Mouse (Mus musculus) midbrain, embryonic 16.5 days (tissue): ENCODE data around the gene Kcna6. TPM values are rescaled to one million over a fixed set of nuclear protein-coding genes. Genes with fewer than 3 reads are reported as not detected.

Experiments
- ATAC-seq: fragments of 200-750 bp; cut with Nextera tagmentation; 2 replicates; pipeline ENCODE4 v1.8.0; 2017; ENCODE audit warnings: moderate TSS enrichment
- H3K27ac ChIP-seq: fragments of 300-500 bp; sonication (generic); 2 replicates; pipeline ENCODE4 v1.5.1; 2014; ENCODE audit warnings: mild to moderate bottlenecking, low read length, mixed read lengths
- H3K27me3 ChIP-seq: fragments of 300-500 bp; sonication (generic); 2 replicates; pipeline ENCODE4 v1.6.1; 2014; ENCODE audit warnings: low read depth, low read length, mixed read lengths; ENCODE audit not compliant: control insufficient read depth, insufficient read depth
- H3K36me3 ChIP-seq: fragments of 300-500 bp; sonication (generic); 2 replicates; pipeline ENCODE4 v1.6.1; 2014; ENCODE audit warnings: mild to moderate bottlenecking, low read length, moderate library complexity, mixed read lengths; ENCODE audit not compliant: control insufficient read depth, insufficient read depth
- H3K4me1 ChIP-seq: fragments of 300-500 bp; sonication (generic); 2 replicates; pipeline ENCODE4 v1.6.1; 2014; ENCODE audit warnings: mild to moderate bottlenecking, low read length, mixed read lengths; ENCODE audit not compliant: control insufficient read depth, insufficient read depth
- H3K4me2 ChIP-seq: fragments of 300-500 bp; sonication (generic); 2 replicates; pipeline ENCODE4 v1.6.1; 2014; ENCODE audit warnings: mild to moderate bottlenecking, low read length, mixed read lengths
- H3K4me3 ChIP-seq: fragments of 300-500 bp; sonication (generic); 2 replicates; pipeline ENCODE4 v1.5.1; 2014; ENCODE audit warnings: low read depth, mild to moderate bottlenecking, low read length, moderate library complexity, mixed read lengths
- H3K9ac ChIP-seq: fragments of 300-500 bp; sonication (generic); 2 replicates; pipeline ENCODE4 v1.6.1; 2014; ENCODE audit warnings: low read depth, low read length, mixed read lengths
- H3K9me3 ChIP-seq: fragments of 300-500 bp; sonication (generic); replicated peaks from 2 replicates; pipeline ENCODE4 v1.6.1; 2014; ENCODE audit warnings: mild to moderate bottlenecking, low read length, mixed read lengths; ENCODE audit not compliant: control insufficient read depth, poor library complexity, severe bottlenecking
- WGBS: fragments of 180-500 bp; shearing (Covaris S2); extraction: QIAGEN DNeasy Blood & Tissue Kit; methylation state at CpG from one replicate; pipeline ENCODE4 v1.1.7; 2014; 5-methylcytosine and 5-hydroxymethylcytosine counted together
- polyA plus RNA-seq: library from polyadenylated mRNA; unstranded; fragments of >200 nt; fragmentation: Nextera tagmentation; extraction: Ambion mirVana; gene quantifications from 2 replicates; pipeline ENCODE4 v1.2.1, GENCODE M21; 2015

Kcna6 gene
- polyA plus RNA-seq, 1 experiment from 2014 or later = 28.8 TPM

DNA sequence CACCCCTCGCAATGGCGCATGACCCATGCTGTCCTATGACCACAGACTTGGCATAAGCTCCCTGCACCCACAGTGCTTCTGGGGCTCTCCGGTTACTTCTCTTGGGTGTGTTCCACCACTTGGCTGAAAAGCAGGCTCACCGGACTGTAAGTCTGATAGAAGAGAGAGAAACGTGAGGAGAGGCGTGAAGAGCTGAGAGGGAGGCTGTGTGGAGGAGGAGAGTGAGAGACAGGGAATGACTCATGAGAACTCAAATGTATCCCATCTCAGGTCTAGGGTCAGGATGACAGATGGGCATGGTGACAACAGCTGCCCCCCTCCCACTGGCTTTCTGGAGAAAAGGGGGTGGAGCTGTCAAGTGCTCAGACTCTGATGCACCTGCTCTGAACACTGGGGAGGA, 34.5 kb downstream of the Kcna6 start:
- Histone ChIP-seq H3K9ac (no peak overlapping the region), H3K4me3 (no peak overlapping the region), H3K27me3 (no peaks in the 10 kb centered on the region), H3K27ac (no peak overlapping the region), H3K4me2 (no peak overlapping the region), H3K9me3 (no peaks in the 10 kb centered on the region), H3K4me1 (peaks cover 8% of the 10 kb centered on the region), H3K36me3 (peaks cover 2% of the 10 kb centered on the region; the same call in 1 of the 2 replicates)
- 81% methylated on average over 6 of the region's 6 CpGs for WGBS
- ATAC-seq = no peak

DNA sequence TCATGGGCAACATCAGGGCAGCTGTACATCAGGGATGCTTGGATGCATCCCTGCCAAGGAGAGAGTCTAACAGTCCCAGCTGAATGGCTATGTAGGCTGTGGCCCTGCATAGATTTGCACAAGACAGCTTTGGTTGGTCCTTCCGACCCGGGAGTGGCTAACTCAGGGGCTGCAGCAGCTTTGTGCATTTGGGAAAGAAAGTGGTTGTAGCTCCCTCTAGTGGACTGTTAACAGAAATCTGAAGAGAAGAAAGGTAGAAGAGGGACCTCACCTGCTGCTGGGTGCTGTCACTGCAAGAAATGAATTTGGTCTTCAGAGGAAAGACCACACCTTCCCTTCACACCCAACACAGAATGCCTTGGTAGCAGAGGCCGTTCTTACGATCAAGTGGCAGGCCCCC, 36.0 kb downstream of the Kcna6 start:
- peaks cover 2% of the 10 kb centered on the region; the same call in 1 of the 2 replicates for H3K36me3 ChIP-seq
- H3K9ac ChIP-seq = no peak overlapping the region
- no peak overlapping the region for H3K27ac ChIP-seq
- H3K4me2 ChIP-seq = no peak overlapping the region
- peaks cover 8% of the 10 kb centered on the region for H3K4me1 ChIP-seq
- H3K27me3 ChIP-seq = no peaks in the 10 kb centered on the region
- H3K4me3 ChIP-seq = no peak overlapping the region
- no peaks in the 10 kb centered on the region for H3K9me3 ChIP-seq
- no peak for ATAC-seq
- 35% methylated on average over 4 of the region's 4 CpGs for WGBS

DNA sequence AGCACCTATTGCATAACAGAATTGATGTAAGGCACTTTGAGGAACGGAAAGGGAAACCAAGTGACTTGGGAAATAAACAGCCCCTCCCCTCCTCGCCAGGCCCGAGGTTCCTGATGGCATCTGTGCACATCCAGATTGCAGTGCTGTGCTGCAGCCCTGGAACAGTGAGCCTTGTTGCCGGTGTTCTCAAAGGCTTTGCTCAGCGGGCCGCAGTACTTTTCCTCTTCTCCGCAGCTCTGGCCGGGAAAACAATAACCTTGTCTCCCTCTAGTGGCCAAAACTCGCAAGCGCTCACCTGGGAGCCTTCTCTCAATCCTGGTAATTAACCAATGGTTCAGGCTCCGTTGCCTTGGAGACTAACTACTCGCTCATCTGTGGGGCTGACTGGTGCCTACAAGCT, 38.4 kb downstream of the Kcna6 start:
- Histone ChIP-seq H3K4me2 (peak overlapping the region; percentile 38), H3K4me1 (peaks cover 8% of the 10 kb centered on the region), H3K4me3 (no peak overlapping the region), H3K9me3 (no peaks in the 10 kb centered on the region), H3K36me3 (no peaks in the 10 kb centered on the region), H3K27ac (no peak overlapping the region), H3K27me3 (no peaks in the 10 kb centered on the region), H3K9ac (peak overlapping the region; percentile 37; the same call in 1 of the 2 replicates)
- peak; percentile 85 for ATAC-seq
- WGBS = 3% methylated on average over 12 of the region's 12 CpGs

DNA sequence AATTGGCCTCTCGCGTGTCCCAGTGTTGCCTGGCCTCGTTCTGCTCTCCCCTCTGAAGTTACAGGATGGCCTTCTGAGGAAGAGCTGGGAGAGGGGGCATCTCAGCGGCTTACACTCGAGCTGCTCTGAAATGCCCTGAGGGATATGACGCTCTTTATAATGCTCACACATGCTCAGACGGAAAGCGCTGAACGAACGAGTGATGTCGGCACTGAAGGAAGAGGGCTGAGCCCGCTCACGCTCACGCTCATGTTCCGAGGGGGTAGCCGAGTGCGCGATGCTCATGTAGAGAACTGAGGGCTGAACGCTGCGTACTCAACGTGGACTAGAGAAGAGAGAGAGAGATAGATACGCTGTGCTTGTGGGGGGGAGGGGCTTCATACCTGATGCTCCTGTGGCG, 39.3 kb downstream of the Kcna6 start:
- Histone ChIP-seq H3K4me2 (peak overlapping the region; percentile 24), H3K36me3 (no peaks in the 10 kb centered on the region), H3K27ac (no peak overlapping the region), H3K9me3 (no peaks in the 10 kb centered on the region), H3K4me1 (peaks cover 8% of the 10 kb centered on the region), H3K4me3 (no peak overlapping the region), H3K27me3 (no peaks in the 10 kb centered on the region), H3K9ac (no peak overlapping the region)
- ATAC-seq = peak; percentile 9; the same call in 1 of the 2 replicates
- WGBS = 72% methylated on average over 23 of the region's 23 CpGs

DNA sequence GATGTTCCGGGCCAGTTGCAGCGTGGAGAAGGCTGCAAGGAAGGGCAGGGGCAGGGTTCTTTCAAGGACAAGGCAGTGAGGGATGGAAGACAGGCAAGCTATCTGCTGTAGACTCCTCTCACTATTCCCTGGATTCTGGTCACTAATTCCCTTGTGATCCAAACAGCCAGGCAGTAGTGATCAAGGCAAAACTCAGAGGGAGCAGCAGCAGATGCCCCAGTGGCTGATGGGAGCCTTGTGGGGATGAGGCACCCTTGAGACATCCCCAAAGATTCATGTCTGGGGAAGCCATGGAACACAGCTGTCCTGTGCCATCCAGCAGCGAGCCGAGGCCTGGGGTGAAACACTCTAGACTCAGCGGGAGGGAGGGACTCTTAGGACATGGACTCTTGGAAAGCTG, 40.5 kb downstream of the Kcna6 start:
- no peak for ATAC-seq

DNA sequence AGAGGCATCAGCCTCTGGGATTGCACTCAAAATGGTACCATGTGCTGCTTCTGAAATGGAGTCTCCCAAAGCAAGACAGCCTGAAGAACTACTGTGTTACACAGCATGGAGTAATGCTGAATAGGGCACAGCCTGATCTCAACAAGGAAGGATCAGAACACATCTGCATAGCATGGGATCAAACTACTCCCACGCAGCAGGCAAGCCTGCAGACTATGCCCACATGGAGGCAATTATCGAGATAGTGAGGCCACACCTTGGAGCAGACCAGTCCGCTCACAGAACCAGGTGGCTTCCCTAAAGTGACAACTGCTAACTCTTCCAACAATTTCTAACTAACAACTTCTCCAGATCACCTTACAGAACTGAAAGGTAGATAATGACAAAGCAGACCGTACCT, 53.4 kb downstream of the Kcna6 start:
- H3K9ac ChIP-seq = no peak overlapping the region
- H3K27me3 ChIP-seq = no peaks in the 10 kb centered on the region
- H3K4me3 ChIP-seq = no peak overlapping the region
- H3K4me1 ChIP-seq = no peaks in the 10 kb centered on the region
- no peaks in the 10 kb centered on the region for H3K9me3 ChIP-seq
- no peaks in the 10 kb centered on the region for H3K36me3 ChIP-seq
- no peak for ATAC-seq
- H3K4me2 ChIP-seq = no peak overlapping the region
- WGBS = 82% methylated on average over 4 of the region's 4 CpGs
- no peak overlapping the region for H3K27ac ChIP-seq

More for the DNA sequence above, 40.5 kb downstream of the Kcna6 start:
- Histone ChIP-seq H3K36me3 (no peaks in the 10 kb centered on the region), H3K4me2 (no peak overlapping the region), H3K4me3 (no peak overlapping the region), H3K9me3 (no peaks in the 10 kb centered on the region), H3K27ac (no peak overlapping the region), H3K9ac (no peak overlapping the region), H3K27me3 (no peaks in the 10 kb centered on the region), H3K4me1 (peaks cover 8% of the 10 kb centered on the region)
- WGBS = 64% methylated on average over 5 of the region's 5 CpGs

DNA sequence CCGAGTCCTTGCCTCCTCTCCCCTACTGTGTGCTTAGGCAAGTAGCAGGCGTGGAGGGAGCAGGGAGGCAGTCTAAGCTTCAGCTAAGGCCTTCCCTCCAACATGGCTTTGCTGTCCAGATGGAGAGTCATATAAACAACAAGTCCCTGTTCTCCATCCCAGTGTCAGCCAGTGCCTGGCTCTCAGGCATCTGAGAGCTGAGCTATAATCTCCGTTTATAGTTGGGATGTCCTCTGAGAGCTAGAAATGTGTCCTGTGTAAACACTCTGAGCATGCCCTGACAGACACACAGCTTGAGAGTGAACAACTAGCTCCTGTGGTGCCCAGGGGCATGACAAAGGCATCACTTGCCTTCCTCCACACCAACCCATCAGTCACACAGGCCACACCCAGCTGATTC, 55.3 kb downstream of the Kcna6 start:
- Histone ChIP-seq H3K27ac (no peak overlapping the region), H3K36me3 (no peaks in the 10 kb centered on the region), H3K4me1 (no peaks in the 10 kb centered on the region), H3K27me3 (no peaks in the 10 kb centered on the region), H3K4me3 (no peak overlapping the region), H3K9me3 (no peaks in the 10 kb centered on the region), H3K4me2 (no peak overlapping the region), H3K9ac (no peak overlapping the region)
- WGBS = 70% methylated on average over 3 of the region's 3 CpGs
- ATAC-seq = no peak

- no peak overlapping the region for H3K4me2 ChIP-seq
- H3K9ac ChIP-seq = no peak overlapping the region
- H3K4me3 ChIP-seq = no peak overlapping the region
- H3K4me1 ChIP-seq = peaks cover 6% of the 10 kb centered on the region
- no peaks in the 10 kb centered on the region for H3K27me3 ChIP-seq
- 61% methylated on average over 7 of the region's 7 CpGs for WGBS
- ATAC-seq = no peak
- no peaks in the 10 kb centered on the region for H3K36me3 ChIP-seq
- no peaks in the 10 kb centered on the region for H3K9me3 ChIP-seq
- H3K27ac ChIP-seq = no peak overlapping the region
These were observed 61.5 kb downstream of the Kcna6 start for GRCm38 (mm10) chr6:126678961-126679360.

- peaks cover 8% of the 10 kb centered on the region for H3K4me1 ChIP-seq
- no peak overlapping the region for H3K4me3 ChIP-seq
- no peak for ATAC-seq
- no peak overlapping the region for H3K4me2 ChIP-seq
- H3K27me3 ChIP-seq = no peaks in the 10 kb centered on the region; the same call in 1 of the 2 replicates
- no peaks in the 10 kb centered on the region for H3K9me3 ChIP-seq
- H3K9ac ChIP-seq = no peak overlapping the region
- 96% methylated on average over 5 of the region's 5 CpGs for WGBS
- no peak overlapping the region for H3K27ac ChIP-seq
- no peaks in the 10 kb centered on the region for H3K36me3 ChIP-seq
These were observed 73.5 kb downstream of the Kcna6 start for GRCm38 (mm10) chr6:126667001-126667400.
